Mouse (Mus musculus) monocyte, adult 2 months (primary cell): ENCODE results near the gene Kcnj14.

Source experiments
- DNase-seq, 2 experiments: peaks; one replicate each; pipeline ENCODE4 v3.0.0; 2022; ENCODE audit warnings: low spot score in 2 of 2, low read depth in 1 of 2

Kcnj14 gene

GRCm38 (mm10) chr7:45832428-45832827 lies 7.8 kb upstream of the Kcnj14 start:
- DNase-seq: no peak

GRCm38 (mm10) chr7:45831128-45831525 lies 6.5 kb upstream of the Kcnj14 start:
- no peak for DNase-seq

GRCm38 (mm10) chr7:45830427-45831127 lies 6.0 kb upstream of the Kcnj14 start, which contains the start of gene Grwd1:
Gene Grwd1, minus strand, starts transcription at chr7:45830944.
- DNase-seq: peak; percentile 50 to 74

GRCm38 (mm10) chr7:45826631-45827030 lies 2.0 kb upstream of the Kcnj14 start:
- no peak for DNase-seq

- DNase-seq: no peak
Measured at GRCm38 (mm10) chr7:45820913-45821312, 3.7 kb downstream of the Kcnj14 start.

GRCm38 (mm10) chr7:45819843-45820242 lies 4.7 kb downstream of the Kcnj14 start:
- DNase-seq: no peak

- DNase-seq: no peak
Measured at GRCm38 (mm10) chr7:45815984-45816351, 8.6 kb downstream of the Kcnj14 start.

GRCm38 (mm10) chr7:45815323-45815983 lies 9.1 kb downstream of the Kcnj14 start:
- no peak for DNase-seq

GRCm38 (mm10) chr7:45814841-45815240 lies 9.7 kb downstream of the Kcnj14 start:
- no peak for DNase-seq

GRCm38 (mm10) chr7:45813787-45814779 lies 10.5 kb downstream of the Kcnj14 start, which contains the start of gene Cyth2:
Gene Cyth2, minus strand, starts transcription at chr7:45814581.
- DNase-seq: peak; percentile 98 to 99

- DNase-seq: no peak
Measured at GRCm38 (mm10) chr7:45812921-45813320, 11.7 kb downstream of the Kcnj14 start.

- no peak for DNase-seq
Measured at GRCm38 (mm10) chr7:45809276-45810075, 15.1 kb downstream of the Kcnj14 start.

- DNase-seq: no peak
Measured at GRCm38 (mm10) chr7:45808471-45808870, 16.1 kb downstream of the Kcnj14 start.

- DNase-seq: no peak
Measured at GRCm38 (mm10) chr7:45805941-45806340, 18.6 kb downstream of the Kcnj14 start.

GRCm38 (mm10) chr7:45802551-45802950 lies 22.0 kb downstream of the Kcnj14 start:
- no peak for DNase-seq

- DNase-seq: peak; percentile 74 to 87
Measured at GRCm38 (mm10) chr7:45801348-45801747, 23.2 kb downstream of the Kcnj14 start.

- no peak for DNase-seq
Measured at GRCm38 (mm10) chr7:45800546-45801204, 23.9 kb downstream of the Kcnj14 start.

- DNase-seq: no peak
Measured at GRCm38 (mm10) chr7:45800001-45800400, 24.6 kb downstream of the Kcnj14 start.

- DNase-seq: no peak
Measured at GRCm38 (mm10) chr7:45798931-45799330, 25.7 kb downstream of the Kcnj14 start.

- no peak for DNase-seq
Measured at GRCm38 (mm10) chr7:45798511-45798836, 26.1 kb downstream of the Kcnj14 start.
